Mouse (Mus musculus) frontal cortex, adult (tissue): Measurements from ENCODE around the gene Nudt3.
A peak's percentile ranks its signal among the peaks of the same experiment; 100 is the strongest.

ENCODE experiments used
- ATAC-seq: cut with Nextera tagmentation; 2 replicates; pipeline ENCODE4 v1.9.2; 2017; ENCODE audit warnings: mild to moderate bottlenecking, moderate library complexity, mixed read lengths; ENCODE audit not compliant: low TSS enrichment

Nudt3 gene

GRCm38 (mm10) chr17:27549234-27549633 lies 74.1 kb downstream of the Nudt3 start:
- ATAC-seq, result no peak

DNA sequence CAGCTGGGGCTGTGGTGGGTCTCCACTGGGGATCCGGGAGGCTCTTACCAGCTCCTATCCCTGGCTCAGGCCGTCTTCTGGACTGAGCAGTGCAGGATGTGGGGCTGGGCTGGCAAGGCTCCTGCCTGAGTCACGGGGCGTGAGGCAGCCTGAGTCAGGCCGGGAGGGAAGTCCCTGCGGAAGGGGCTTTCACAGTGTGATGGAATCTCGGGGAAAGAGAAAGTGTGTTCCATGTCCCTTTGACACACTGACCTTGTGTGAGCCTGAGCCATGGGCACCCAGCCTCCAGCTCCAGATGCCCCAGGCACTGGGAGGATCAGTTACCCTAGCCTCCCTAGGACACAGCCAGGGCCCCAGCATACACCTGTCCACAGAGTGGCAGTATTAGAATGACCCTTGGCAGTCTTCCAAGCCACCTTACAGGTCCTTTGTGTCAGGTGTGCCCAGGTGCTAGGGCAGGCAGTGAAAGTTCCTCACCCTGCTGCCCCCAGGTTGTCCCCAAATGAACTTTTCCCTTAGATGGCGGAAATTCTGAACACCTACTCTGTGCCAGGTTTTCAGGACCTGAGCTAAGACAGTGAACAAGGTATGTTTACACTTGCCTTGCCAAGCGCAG lies 75.9 kb downstream of the Nudt3 start:
- ATAC-seq, result no peak

- ATAC-seq, result no peak
These were observed 76.7 kb downstream of the Nudt3 start for GRCm38 (mm10) chr17:27546574-27547085.

DNA sequence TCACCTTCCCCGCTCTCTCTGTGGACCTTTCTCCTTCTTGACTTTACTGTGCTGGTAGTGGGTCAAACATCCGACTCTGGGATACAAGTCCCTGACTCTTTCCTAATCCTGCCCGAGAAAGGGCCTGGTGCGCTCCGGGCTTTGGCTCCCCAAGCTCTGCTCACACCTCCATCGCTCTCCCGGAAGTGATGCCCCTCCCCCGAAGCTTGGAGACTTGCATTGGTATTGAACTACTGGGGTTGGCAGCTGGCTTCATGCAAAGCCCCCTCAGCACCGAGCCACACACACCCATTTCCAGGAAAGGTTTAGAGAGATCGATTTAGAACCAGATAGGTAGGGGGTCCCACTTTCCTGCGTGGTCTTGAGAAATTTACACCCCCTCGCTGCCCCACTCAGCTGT lies 77.3 kb downstream of the Nudt3 start:
- ATAC-seq, result no peak

- ATAC-seq, result peak; percentile 86; the same call in 1 of the 2 replicates
These were observed 78.7 kb downstream of the Nudt3 start for GRCm38 (mm10) chr17:27544551-27544950.

GRCm38 (mm10) chr17:27541984-27542383 lies 81.3 kb downstream of the Nudt3 start:
- ATAC-seq, result no peak

GRCm38 (mm10) chr17:27541261-27541660 lies 82.0 kb downstream of the Nudt3 start:
- no peak for ATAC-seq

DNA sequence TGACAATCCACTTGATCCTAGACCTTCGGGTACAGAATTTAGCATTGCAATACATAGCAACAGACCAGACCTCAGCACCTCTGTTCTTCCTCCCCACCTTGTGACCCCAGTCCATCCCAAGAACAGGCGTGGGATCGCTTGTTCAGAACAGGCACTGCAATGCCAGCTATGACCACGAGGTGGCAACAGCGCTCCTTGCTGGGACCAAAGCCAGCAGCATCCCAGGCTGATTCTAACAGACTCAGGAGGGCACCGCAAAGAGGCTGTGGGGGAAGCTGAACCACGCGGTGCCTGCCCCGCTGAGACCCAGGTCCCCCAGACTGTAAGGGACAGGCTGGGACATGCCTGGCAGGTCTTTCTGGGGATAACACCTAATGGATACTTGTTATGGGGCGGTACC lies 88.6 kb downstream of the Nudt3 start:
- ATAC-seq, result peak; percentile 59; the same call in 1 of the 2 replicates

GRCm38 (mm10) chr17:27533354-27533753 lies 89.9 kb downstream of the Nudt3 start:
- ATAC-seq, result no peak

- ATAC-seq, result no peak
These were observed 91.2 kb downstream of the Nudt3 start for GRCm38 (mm10) chr17:27532095-27532494.
